Mouse (Mus musculus) adrenal gland, postnatal 25 days (tissue): ENCODE results near the gene Dlat. TPM values are rescaled to one million over a fixed set of nuclear protein-coding genes. Genes with fewer than 3 reads are reported as not detected.

Experiments
- DNase-seq: peaks from one replicate; pipeline ENCODE4 v3.0.0; 2021; ENCODE audit warnings: mixed read lengths
- total RNA-seq: library from RNA; stranded (reverse); gene quantifications from 2 replicates; pipeline ENCODE4 v1.2.3, GENCODE M21; 2021

The Dlat gene
- total RNA-seq, 1 experiment from 2014 or later, result 129 TPM

DNA sequence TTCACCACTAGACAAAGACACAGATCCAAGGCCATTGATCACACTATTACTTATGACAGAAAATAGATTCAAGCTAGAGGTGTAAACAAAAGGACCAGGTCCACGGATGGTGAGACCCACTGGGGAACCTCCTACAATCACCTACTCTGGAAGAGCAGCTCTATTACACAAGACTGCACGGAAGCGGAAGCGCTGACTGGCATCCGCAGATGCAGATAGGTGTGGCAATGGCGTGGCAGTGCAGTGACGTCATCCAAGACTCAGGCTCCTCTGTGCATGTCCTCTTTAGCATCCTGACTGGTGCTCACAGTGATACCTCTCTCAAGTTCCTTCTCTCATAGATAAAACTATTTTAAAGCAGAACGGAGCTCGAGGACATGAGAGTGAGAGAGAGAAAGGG, 66.6 kb downstream of the Dlat start:
- DNase-seq, result no peak

DNA sequence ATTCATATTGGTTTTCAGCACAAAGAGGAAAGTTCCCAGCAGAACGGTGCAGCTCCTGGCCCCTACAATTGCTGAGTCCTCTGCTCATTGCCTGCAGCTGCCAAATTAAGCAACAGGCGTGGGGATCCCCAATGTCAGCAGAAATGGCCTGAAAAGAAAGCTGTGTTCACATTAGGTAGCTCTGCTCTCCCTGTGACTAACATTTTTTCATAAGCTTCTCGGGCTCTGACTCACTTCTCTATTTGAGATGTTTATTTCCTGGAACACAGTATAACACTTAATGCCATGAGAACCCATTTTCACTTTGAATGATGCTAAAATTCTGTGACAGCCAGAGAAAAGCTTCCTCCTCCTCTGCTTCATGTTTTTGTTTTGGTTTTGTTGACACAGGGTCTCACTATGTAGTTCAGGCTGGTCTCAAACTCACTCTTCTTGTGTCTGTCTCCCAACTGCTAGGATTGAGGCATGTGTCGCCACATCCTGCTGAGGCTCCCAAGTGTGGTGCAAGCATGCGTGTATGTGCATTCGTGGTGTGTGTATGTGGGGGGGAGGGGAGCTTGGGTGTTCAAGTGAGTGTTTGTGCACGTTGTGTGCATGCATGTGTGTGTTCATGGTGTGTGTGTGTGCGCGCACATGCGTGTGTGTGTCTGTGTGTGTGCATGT, 68.6 kb downstream of the Dlat start:
- DNase-seq, result peak; percentile 13

DNA sequence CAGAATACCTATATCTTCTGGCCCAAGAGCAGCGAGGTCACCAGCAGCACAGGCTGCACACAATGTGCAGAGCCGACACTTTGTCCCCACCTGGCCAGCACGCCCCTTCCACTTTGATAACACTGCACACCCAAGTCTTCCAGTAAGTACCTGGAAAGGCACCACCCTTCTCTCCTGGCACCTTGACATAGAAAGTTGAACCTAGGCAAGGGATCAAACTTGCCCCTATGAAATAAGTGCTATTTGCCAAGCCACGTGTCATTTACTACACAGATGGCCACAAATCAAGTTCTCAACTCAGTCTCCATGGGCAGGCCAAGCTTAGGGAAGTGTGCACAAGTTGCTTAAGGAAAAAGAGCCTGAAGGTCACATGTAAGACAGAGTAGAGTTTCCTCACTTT, 72.6 kb downstream of the Dlat start:
- DNase-seq, result no peak

DNA sequence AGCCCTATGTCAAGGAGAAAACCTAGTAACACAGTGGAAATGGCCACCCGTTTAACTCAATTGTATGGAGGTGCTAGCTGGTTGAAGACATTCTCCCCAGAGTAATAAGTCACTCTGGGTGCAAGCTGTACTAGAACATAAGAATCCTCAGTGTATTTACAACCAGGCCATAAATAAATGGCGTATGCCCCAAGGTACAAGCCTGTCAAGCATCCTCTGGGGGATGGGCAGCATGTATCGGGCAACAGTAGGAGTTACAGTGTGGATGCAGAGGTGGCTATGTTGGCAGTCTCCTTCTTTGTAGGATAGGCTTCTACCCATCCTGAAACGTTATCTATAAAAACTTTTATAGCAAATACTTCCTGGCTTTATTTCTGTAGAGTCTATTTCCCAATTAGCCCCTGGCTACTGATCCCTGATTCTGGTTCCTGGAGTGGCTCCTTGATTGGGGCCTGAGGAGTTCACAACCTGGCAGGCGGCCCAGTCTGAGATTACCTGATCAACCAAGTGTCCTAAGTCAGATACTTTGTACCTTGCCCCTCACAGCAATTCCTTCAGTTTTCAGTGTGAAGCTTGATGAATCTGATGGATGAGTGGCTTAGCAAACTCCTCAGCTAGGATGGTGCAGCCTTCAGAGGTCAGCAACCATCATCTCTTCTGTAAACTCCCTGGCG, 74.3 kb downstream of the Dlat start:
- no peak for DNase-seq

Other genes starting within 250 kb of the Dlat start
- 0.18 TPM in 1 of 2 replicates, not detected in the other for gene Plet1, start 165.3 kb downstream of the Dlat start, total RNA-seq
- gene Pts, start 131.1 kb downstream of the Dlat start, total RNA-seq, result 68.9 and 81.6 TPM in 2 replicates
- 3.4 and 5.1 TPM in 2 replicates for gene Il18, start 105.0 kb downstream of the Dlat start, total RNA-seq
- 4.5 and 4.8 TPM in 2 replicates for gene Bco2, start 104.6 kb downstream of the Dlat start, total RNA-seq
- not detected in 2 replicates for gene Tex12, start 98.5 kb downstream of the Dlat start, total RNA-seq
- gene Sdhd, start 56.0 kb downstream of the Dlat start, total RNA-seq, result 234 and 247 TPM in 2 replicates
- 189 and 190 TPM in 2 replicates for gene Timm8b, start 55.9 kb downstream of the Dlat start, total RNA-seq
- 2.2 and 5.4 TPM in 2 replicates for gene Pih1d2, start 42.5 kb downstream of the Dlat start, total RNA-seq
- 25.1 and 28.6 TPM in 2 replicates for gene Nkapd1, start 42.3 kb downstream of the Dlat start, total RNA-seq
- 8.1 and 8.4 TPM in 2 replicates for gene Dixdc1, start 79.7 kb upstream of the Dlat start, total RNA-seq
- gene 2310030G06Rik, start 86.8 kb upstream of the Dlat start, total RNA-seq, result 3.0 and 6.0 TPM in 2 replicates
- gene Cryab, start 91.5 kb upstream of the Dlat start, total RNA-seq, result 21.0 and 21.2 TPM in 2 replicates
- gene Hspb2, start 92.6 kb upstream of the Dlat start, total RNA-seq, result 2.0 and 2.9 TPM in 2 replicates
- gene Fdxacb1, start 108.5 kb upstream of the Dlat start, total RNA-seq, result 8.2 and 9.0 TPM in 2 replicates
- gene Alg9, start 115.2 kb upstream of the Dlat start, total RNA-seq, result 28.8 and 32.7 TPM in 2 replicates
- gene 1110032A03Rik, start 115.7 kb upstream of the Dlat start, total RNA-seq, result 36.7 and 44.8 TPM in 2 replicates
- gene Ppp2r1b, start 185.5 kb upstream of the Dlat start, total RNA-seq, result 28.4 and 29.6 TPM in 2 replicates